Mouse (Mus musculus): ENCODE results near the gene Rundc3b. TPM values are rescaled to one million over a fixed set of nuclear protein-coding genes. Genes with fewer than 3 reads are reported as not detected.

The Rundc3b gene
- polyA plus RNA-seq, 1 experiment, result not detected

DNA sequence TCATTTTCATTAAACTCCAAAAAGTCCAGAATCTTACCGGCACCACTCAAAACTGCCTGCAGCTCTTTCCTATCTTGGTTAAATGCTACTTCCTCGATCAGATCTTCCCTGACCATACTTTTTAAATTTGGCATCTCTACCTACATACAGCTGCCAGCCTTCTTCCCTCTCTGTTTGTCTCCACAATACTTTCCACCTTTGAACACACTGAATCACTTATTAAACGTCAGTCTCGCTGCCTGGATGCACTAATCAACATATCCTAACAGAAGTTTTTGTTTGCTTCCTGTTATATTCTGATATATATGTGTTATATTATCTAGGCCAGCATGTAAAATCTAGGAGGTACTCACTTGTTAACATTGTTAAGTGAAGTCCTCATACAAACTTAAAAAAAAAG is 25.5 kb upstream of the Rundc3b start:
- no peak overlapping the region for H3K27ac ChIP-seq (ENCODE audit: control insufficient read depth, insufficient read depth, low read depth, low read length, poor library complexity)
- 34% methylated on average over 4 of the region's 4 CpGs for WGBS
- no peak overlapping the region for H3K4me3 ChIP-seq (replicated peaks; ENCODE audit: control insufficient read depth, low read depth, low read length)
- H3K4me1 ChIP-seq (ENCODE audit: control insufficient read depth, insufficient read depth, low read length), result no peaks in the 10 kb centered on the region
- TF ChIP-seq POLR2A (IDR thresholded peaks at IDR 0.05; ENCODE audit: borderline replicate concordance, control insufficient read depth, low read depth, low read length) (no peak), CTCF (IDR thresholded peaks at IDR 0.05; ENCODE audit: control insufficient read depth, insufficient read depth, low read length) (no peak)

GRCm38 (mm10) chr5:8634489-8634975 is 11.8 kb upstream of the Rundc3b start:
- Histone ChIP-seq H3K4me1 (ENCODE audit: control insufficient read depth, insufficient read depth, low read length) (no peaks in the 10 kb centered on the region), H3K27ac (ENCODE audit: control insufficient read depth, insufficient read depth, low read depth, low read length, poor library complexity) (no peak overlapping the region), H3K4me3 (replicated peaks; ENCODE audit: control insufficient read depth, low read depth, low read length) (no peak overlapping the region)
- no peak for TF ChIP-seq CTCF (IDR thresholded peaks at IDR 0.05; ENCODE audit: control insufficient read depth, insufficient read depth, low read length)
- TF ChIP-seq POLR2A (IDR thresholded peaks at IDR 0.05; ENCODE audit: borderline replicate concordance, control insufficient read depth, low read depth, low read length), result no peak

GRCm38 (mm10) chr5:8632901-8633300 is 10.1 kb upstream of the Rundc3b start:
- no peak for TF ChIP-seq CTCF (IDR thresholded peaks at IDR 0.05; ENCODE audit: control insufficient read depth, insufficient read depth, low read length)
- TF ChIP-seq POLR2A (IDR thresholded peaks at IDR 0.05; ENCODE audit: borderline replicate concordance, control insufficient read depth, low read depth, low read length), result no peak
- WGBS, result 71% methylated on average over 3 of the region's 3 CpGs
- no peak overlapping the region for H3K4me3 ChIP-seq (replicated peaks; ENCODE audit: control insufficient read depth, low read depth, low read length)
- no peak overlapping the region for H3K27ac ChIP-seq (ENCODE audit: control insufficient read depth, insufficient read depth, low read depth, low read length, poor library complexity)
- no peaks in the 10 kb centered on the region for H3K4me1 ChIP-seq (ENCODE audit: control insufficient read depth, insufficient read depth, low read length)

DNA sequence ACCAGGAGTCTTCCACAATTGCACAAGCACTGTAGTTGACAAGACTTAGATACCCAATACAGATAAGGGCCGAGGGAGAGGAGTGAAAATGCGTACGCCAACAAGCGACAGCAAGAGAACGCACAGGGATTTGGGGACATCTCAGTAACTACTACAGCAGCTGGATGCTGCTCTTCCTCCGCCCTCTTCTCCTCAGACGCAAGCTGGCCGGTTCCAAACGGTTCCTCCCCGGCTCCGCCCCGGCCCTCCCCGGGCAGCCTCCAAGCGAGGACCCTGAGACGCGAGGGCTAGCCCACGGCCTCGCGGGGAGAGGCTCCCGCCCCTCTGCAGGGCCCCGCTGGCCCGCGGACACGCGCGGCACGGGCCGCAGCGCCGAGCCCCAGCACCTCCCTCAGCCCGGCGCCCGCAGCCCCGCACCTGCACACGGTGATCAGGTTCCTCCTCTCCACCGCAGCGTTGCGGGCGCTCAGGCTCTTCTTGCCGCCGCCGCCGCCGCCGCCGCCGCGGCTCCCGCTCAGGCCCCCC is 619 bp downstream of the Rundc3b start:
- 1% methylated on average over 49 of the region's 49 CpGs for WGBS
- Histone ChIP-seq H3K4me1 (ENCODE audit: control insufficient read depth, insufficient read depth, low read length) (no peaks in the 10 kb centered on the region), H3K4me3 (replicated peaks; ENCODE audit: control insufficient read depth, low read depth, low read length) (peak overlapping the region; percentile 79), H3K27ac (ENCODE audit: control insufficient read depth, insufficient read depth, low read depth, low read length, poor library complexity) (no peak overlapping the region)
- TF ChIP-seq CTCF (IDR thresholded peaks at IDR 0.05; ENCODE audit: control insufficient read depth, insufficient read depth, low read length) (no peak), POLR2A (IDR thresholded peaks at IDR 0.05; ENCODE audit: borderline replicate concordance, control insufficient read depth, low read depth, low read length) (no peak)

DNA sequence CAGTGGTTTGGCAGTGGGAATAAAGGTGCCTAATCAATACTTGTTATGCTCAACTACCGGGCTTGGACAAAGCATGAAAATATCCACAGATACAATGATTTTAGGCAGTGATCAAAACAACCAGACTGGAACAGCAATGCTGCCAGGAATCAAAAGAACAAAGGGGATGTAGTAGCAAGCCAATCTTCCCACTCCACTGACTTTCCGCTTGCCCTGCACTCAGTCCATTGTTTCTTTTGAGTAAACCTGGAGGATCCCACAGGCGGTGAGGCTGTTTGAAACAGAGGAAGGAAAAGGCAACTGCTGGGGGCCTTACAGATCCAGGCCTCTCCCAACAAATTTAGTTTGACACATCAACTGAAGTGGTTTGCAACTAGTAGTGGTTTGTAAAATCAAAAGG is 51.6 kb downstream of the Rundc3b start:
- TF ChIP-seq POLR2A (IDR thresholded peaks at IDR 0.05; ENCODE audit: borderline replicate concordance, control insufficient read depth, low read depth, low read length) (no peak), CTCF (IDR thresholded peaks at IDR 0.05; ENCODE audit: control insufficient read depth, insufficient read depth, low read length) (no peak)
- H3K4me3 ChIP-seq (replicated peaks; ENCODE audit: control insufficient read depth, low read depth, low read length), result no peak overlapping the region
- no peak overlapping the region for H3K27ac ChIP-seq (ENCODE audit: control insufficient read depth, insufficient read depth, low read depth, low read length, poor library complexity)
- H3K4me1 ChIP-seq (ENCODE audit: control insufficient read depth, insufficient read depth, low read length), result no peaks in the 10 kb centered on the region
- 80% methylated on average over 3 of the region's 3 CpGs for WGBS

- no peaks in the 10 kb centered on the region for H3K4me1 ChIP-seq (ENCODE audit: control insufficient read depth, insufficient read depth, low read length)
- 76% methylated on average over 3 of the region's 3 CpGs for WGBS
- H3K4me3 ChIP-seq (replicated peaks; ENCODE audit: control insufficient read depth, low read depth, low read length), result no peak overlapping the region
- H3K27ac ChIP-seq (ENCODE audit: control insufficient read depth, insufficient read depth, low read depth, low read length, poor library complexity), result no peak overlapping the region
- TF ChIP-seq CTCF (IDR thresholded peaks at IDR 0.05; ENCODE audit: control insufficient read depth, insufficient read depth, low read length) (no peak), POLR2A (IDR thresholded peaks at IDR 0.05; ENCODE audit: borderline replicate concordance, control insufficient read depth, low read depth, low read length) (no peak)
These were observed 55.9 kb downstream of the Rundc3b start for GRCm38 (mm10) chr5:8566867-8567266.

DNA sequence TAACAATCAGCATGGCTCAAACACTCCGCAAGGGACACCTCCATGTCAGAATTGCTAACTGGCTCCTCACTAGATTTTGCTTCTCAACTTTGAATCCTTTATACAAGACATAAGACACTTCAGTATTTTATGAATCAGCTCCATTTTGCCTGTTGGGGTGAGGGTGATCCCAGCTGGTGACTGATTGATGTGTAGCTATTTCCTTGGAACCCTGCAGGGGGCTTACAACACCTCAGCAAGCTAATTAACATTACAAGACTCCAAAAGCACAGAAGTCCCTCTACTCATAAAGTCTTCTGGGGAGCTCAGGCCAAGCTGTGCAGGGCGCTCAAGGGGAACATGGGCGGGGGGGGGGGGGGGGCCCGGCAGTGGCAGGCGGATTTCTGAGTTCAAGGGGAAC is 78.2 kb downstream of the Rundc3b start:
- WGBS, result 90% methylated on average over 1 of the region's 5 CpGs
- TF ChIP-seq CTCF (IDR thresholded peaks at IDR 0.05; ENCODE audit: control insufficient read depth, insufficient read depth, low read length) (no peak), POLR2A (IDR thresholded peaks at IDR 0.05; ENCODE audit: borderline replicate concordance, control insufficient read depth, low read depth, low read length) (no peak)
- Histone ChIP-seq H3K27ac (ENCODE audit: control insufficient read depth, insufficient read depth, low read depth, low read length, poor library complexity) (no peak overlapping the region), H3K4me3 (replicated peaks; ENCODE audit: control insufficient read depth, low read depth, low read length) (no peak overlapping the region), H3K4me1 (ENCODE audit: control insufficient read depth, insufficient read depth, low read length) (no peaks in the 10 kb centered on the region)

DNA sequence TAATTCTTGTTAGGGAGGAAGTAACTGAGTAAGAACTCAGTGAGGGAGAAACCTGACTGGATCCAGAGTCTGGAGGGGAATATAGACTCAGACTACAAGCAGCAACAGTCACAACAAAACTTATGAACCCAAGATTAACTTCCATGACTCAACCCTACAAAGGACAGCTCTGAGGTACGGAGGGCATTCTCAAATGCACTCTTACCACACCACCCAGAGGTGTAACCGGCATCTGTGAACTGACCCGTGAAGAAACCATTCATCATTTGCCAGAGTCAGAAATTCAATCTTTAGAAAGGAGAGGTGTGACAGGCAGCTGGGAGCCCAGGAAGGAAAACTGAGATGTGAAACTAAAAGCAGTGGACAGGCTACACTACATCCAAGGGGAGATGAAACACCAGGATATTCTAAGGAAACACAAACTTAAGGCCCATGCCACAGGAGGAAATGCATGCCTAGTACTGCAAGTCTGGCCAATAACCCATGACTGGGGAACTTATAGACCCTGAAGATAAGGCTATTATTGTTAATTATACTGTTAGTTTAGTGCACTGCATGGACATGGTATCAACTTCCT is 80.0 kb downstream of the Rundc3b start:
- TF ChIP-seq POLR2A (IDR thresholded peaks at IDR 0.05; ENCODE audit: borderline replicate concordance, control insufficient read depth, low read depth, low read length), result no peak
- TF ChIP-seq CTCF (IDR thresholded peaks at IDR 0.05; ENCODE audit: control insufficient read depth, insufficient read depth, low read length), result no peak
- H3K4me1 ChIP-seq (ENCODE audit: control insufficient read depth, insufficient read depth, low read length), result no peaks in the 10 kb centered on the region
- 81% methylated on average over 3 of the region's 3 CpGs for WGBS
- no peak overlapping the region for H3K4me3 ChIP-seq (replicated peaks; ENCODE audit: control insufficient read depth, low read depth, low read length)
- H3K27ac ChIP-seq (ENCODE audit: control insufficient read depth, insufficient read depth, low read depth, low read length, poor library complexity), result no peak overlapping the region

Data from bone marrow, adult 2 months (tissue).